Mouse (Mus musculus): ENCODE results near the gene Dusp12.
A peak's percentile ranks its signal among the peaks of the same experiment; 100 is the strongest.

Dusp12 gene

DNA sequence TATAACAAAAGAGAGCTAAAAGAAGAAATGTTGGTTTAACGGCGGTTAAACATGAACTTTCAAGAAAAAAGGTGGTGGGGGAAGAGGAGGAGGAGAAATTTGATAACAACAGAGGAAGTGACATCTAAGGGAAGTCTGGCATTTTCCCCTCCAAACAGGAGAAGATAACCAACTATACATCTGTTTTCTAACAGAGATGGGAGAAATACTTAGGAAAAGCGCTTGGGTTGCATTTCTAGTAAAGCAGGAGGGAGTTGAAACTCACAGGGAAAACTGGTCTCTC is 23.0 kb downstream of the Dusp12 start:
- no peak for DNase-seq (ENCODE audit: low read depth, low spot score)

DNA sequence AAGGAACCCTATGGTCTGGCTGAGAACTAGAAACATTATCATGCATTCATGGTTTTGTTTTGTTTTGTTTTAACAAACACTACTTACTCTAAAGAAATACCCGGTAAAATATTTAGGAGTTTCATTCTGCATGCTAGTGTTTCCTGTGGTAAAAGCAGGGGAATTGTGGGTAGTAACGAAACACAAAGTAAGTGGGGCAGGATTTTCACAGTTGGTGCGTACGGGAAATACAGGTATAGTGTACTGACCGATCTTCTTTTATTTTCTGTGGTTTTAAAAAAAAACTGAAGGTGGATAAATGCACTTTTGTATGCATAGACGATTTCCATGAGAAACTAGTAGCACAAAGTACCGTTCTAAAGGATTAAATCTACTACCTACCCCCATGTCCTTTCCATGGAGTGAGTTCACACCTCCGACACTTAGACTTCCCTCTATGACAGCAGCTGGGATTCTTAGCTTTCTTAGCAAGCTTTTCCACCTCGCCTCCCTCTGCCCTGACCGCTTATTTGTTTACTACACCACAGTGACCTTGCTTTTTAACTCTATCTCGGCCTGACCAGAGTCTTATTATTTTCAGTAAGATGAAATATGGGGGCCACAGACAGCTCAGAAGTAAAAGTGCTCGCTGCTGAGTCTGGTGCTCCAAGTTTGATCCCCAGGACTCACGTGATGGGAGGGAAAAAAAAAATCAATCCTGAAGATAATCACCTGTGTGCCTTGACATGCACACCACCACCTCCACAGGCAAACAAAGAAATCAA is 23.5 kb downstream of the Dusp12 start:
- DNase-seq (ENCODE audit: low read depth, low spot score): peak; percentile 59

- DNase-seq (ENCODE audit: low read depth, low spot score): no peak
Observed at GRCm38 (mm10) chr1:170858872-170859271, 26.5 kb downstream of the Dusp12 start.

GRCm38 (mm10) chr1:170857369-170857768 is 28.0 kb downstream of the Dusp12 start:
- DNase-seq (ENCODE audit: low read depth, low spot score): no peak

GRCm38 (mm10) chr1:170855056-170855760 is 30.1 kb downstream of the Dusp12 start:
- DNase-seq (ENCODE audit: low read depth, low spot score): no peak

GRCm38 (mm10) chr1:170853604-170854003 is 31.7 kb downstream of the Dusp12 start:
- DNase-seq (ENCODE audit: low read depth, low spot score): peak; percentile 49

- DNase-seq (ENCODE audit: low read depth, low spot score): no peak
Observed at GRCm38 (mm10) chr1:170850637-170851624, 34.4 kb downstream of the Dusp12 start.

DNA sequence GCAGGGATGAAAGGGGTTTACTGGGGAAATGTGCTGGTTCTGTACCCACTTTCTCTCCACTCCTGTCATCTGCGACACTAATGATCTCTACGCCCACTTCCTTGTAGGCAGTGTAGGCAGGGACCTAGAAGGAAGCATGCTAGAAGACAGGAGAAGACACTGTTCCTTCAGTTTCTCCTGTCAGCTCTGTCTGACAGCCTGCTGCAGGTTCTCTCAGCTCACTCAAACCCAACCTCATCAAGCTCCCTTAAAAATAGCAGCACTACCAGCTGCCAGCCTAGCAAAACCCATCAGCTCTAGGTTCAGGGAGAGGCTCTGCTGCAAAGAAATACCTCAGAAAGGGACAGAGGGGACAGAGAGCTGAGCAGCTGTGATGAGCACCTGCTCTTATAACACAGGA is 35.3 kb downstream of the Dusp12 start:
- DNase-seq (ENCODE audit: low read depth, low spot score): no peak

DNA sequence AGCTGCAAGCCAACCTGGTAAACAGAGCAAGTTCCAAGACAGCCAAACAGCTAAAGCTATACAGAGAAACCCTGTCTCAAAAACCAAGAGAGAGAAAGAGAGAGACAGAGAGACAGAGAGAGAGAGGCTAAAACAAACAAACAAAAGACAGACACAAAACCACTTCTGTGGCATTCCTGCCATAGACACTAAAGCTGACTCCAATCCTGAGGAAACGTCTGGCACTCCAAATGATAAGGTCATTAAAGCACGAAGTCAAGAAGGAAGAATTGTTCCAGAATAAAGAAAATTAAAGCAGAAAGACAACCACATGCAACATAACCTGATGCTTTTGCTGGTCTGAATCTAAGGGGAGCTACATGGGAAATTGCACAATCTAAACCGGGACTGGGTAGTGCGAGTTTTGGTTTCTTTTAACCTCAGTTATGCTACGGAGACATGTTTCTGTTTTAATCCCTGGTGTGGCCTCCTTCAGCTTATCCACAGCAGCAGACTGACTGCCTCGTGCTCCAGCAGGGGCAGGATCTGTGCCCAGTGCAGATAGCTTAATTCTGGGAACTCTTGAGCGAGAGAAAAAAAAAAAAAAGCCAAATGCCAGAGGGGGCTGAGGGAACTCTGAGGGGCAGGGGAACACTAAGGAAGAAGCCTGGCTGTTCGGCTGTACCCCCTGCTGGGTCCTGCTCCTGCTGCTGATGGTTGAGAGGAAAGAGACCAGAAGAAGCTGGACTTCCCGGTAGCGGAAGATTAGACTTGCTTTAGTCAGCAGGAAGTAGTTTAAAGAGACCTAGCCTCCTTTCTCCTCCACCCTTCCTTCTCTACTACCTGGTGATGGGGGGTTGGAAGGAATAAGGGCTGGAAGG is 39.7 kb downstream of the Dusp12 start:
- no peak for DNase-seq (ENCODE audit: low read depth, low spot score)

DNA sequence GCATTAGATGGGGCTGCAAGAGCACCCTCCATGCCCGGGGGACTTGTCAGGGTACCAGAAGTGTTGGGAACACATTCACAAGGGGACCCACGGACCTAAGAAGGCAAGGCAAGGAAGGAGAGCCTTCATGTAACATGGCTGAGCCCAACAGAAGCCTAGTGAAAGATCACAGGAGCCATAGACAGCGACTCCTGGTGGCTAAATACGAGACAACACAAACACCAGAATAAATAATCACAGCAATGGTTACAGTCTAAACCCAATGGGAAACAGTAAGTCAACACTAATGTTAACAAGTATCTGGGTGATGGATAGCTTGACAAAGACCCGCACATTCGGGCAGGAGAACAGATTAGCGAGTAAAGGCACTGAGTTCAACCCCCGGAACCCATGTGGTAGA is 41.0 kb downstream of the Dusp12 start:
- peak; percentile 60 for DNase-seq (ENCODE audit: low read depth, low spot score)

DNA sequence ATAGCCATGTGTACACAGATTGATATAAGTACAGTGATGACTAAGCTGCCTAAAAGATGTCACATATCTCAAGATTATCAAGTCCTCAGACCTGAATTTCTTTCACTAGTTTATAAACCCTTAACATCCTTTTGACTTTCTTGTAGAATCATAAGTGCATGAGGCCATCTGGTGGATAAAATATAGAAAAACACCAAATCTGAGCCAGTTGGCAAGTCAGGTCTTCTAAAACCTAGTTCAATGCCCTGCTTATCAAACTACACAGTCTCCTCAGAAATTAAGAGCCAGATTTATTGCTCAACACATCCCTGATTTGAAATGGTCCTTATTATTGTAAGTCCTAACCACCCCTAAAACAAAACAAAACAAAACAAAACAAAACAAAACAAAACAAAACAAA is 45.7 kb downstream of the Dusp12 start:
- DNase-seq (ENCODE audit: low read depth, low spot score): peak; percentile 39

DNA sequence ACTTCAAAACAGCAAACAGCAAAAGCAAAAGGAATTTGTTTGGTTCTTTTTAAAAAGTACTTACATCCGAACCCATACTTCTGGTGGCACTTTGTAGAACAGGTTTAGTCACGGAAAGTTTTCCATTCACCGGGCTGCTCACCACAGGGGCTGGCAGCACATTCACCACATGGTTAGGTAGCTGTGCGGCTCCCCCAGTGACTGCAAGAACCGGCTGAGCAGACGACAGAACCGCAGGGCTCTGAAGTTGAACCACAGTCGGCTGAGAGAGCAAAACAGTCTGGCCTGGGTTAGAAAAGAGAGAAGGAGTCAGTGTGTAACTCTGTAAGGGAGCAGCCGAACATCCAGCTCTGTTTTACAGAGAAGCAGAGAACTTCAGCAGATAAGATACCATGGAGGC is 50.6 kb downstream of the Dusp12 start:
- no peak for DNase-seq (ENCODE audit: low read depth, low spot score)

DNA sequence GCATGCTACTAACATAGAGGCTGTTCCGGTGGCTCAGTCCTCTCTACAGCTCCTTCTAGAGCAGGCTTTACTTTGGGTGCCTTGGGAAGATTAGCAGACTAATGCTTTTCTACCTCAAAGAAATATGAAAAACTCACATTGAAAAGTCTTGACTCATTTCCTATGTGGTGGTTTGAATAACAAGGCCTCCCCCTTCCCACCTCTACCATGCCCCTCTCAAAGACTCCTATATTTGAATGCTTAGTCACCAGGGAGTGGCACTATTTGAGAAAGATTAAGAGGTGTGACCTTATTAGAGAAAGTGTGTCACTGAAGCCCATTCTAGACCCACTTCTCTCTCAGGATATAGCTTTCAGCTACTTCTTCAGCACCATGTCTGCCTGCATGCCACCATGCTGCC is 55.6 kb downstream of the Dusp12 start:
- no peak for DNase-seq (ENCODE audit: low read depth, low spot score)

DNA sequence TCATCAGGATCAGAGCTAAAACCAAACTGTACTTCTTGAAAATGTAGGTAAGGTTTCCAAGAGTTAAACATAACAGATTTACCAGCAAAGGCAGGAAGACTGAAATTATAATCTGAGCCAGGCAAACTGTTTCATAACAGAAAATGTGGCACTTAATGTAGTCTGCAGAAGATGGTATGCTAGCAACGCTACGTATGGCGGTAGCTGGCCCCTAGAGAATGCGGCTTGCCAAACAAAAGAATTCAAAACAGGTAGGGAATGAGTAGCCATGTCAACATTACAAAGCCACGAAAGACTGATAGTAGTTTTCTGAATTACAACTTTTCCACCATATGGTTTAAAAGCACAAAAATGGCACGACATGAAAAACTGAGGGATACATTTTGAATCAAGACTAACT is 56.0 kb downstream of the Dusp12 start:
- no peak for DNase-seq (ENCODE audit: low read depth, low spot score)

Data from CD4-positive helper T cell, adult 2 months (primary cell).